Mouse (Mus musculus) midbrain, embryonic 11.5 days (tissue): ENCODE results near the gene Dnm1. TPM values are rescaled to one million over a fixed set of nuclear protein-coding genes. Genes with fewer than 3 reads are reported as not detected.
"Not testable (repeated sequence)": the region's sequence is repeated elsewhere in the genome, so short reads cannot be mapped to it uniquely, and the experiment has no call there.

Experiments
- ATAC-seq: fragments of 200-750 bp; cut with Nextera tagmentation; 2 replicates; pipeline ENCODE4 v1.8.0; 2017; ENCODE audit warnings: moderate TSS enrichment, moderate library complexity; ENCODE audit not compliant: low FRiP score
- DNase-seq: peaks from one replicate; pipeline ENCODE4 v3.0.0; 2015; ENCODE audit warnings: low spot score; ENCODE audit errors: missing footprints
- H3K27ac ChIP-seq: fragments of 300-500 bp; sonication (generic); 2 replicates; pipeline ENCODE4 v1.5.1; 2014; ENCODE audit warnings: low read depth, low read length
- H3K27me3 ChIP-seq: fragments of 300-500 bp; sonication (generic); 2 replicates; pipeline ENCODE4 v1.6.1; 2014; ENCODE audit warnings: mild to moderate bottlenecking, low read length, moderate library complexity, mixed read lengths; ENCODE audit not compliant: control insufficient read depth, insufficient read depth
- H3K36me3 ChIP-seq: fragments of 300-500 bp; sonication (generic); 2 replicates; pipeline ENCODE4 v1.6.1; 2014; ENCODE audit warnings: mild to moderate bottlenecking, low read length, moderate library complexity, mixed read lengths; ENCODE audit not compliant: control insufficient read depth, insufficient read depth
- H3K4me1 ChIP-seq: fragments of 300-500 bp; sonication (generic); 2 replicates; pipeline ENCODE4 v1.6.1; 2014; ENCODE audit warnings: low read length; ENCODE audit not compliant: control insufficient read depth, insufficient read depth
- H3K4me2 ChIP-seq: fragments of 300-500 bp; sonication (generic); 2 replicates; pipeline ENCODE4 v1.6.1; 2014; ENCODE audit warnings: mild to moderate bottlenecking, moderate library complexity
- H3K4me3 ChIP-seq: fragments of 300-500 bp; sonication (generic); 2 replicates; pipeline ENCODE4 v1.5.1; 2014; ENCODE audit warnings: low read depth, low read length
- H3K9ac ChIP-seq: fragments of 300-500 bp; sonication (generic); 2 replicates; pipeline ENCODE4 v1.6.1; 2014; ENCODE audit warnings: low read length
- H3K9me3 ChIP-seq: fragments of 300-500 bp; sonication (generic); 2 replicates; pipeline ENCODE4 v1.6.1; 2016; ENCODE audit warnings: low read length; ENCODE audit not compliant: control insufficient read depth
- WGBS: fragments of 180-500 bp; shearing (Covaris S2); extraction: QIAGEN DNeasy Blood & Tissue Kit; methylation state at CpG from one replicate; pipeline ENCODE4 v1.1.7; 2014; 5-methylcytosine and 5-hydroxymethylcytosine counted together
- polyA plus RNA-seq: library from polyadenylated mRNA; unstranded; fragments of >200 nt; fragmentation: Nextera tagmentation; extraction: Ambion mirVana; gene quantifications from 2 replicates; pipeline ENCODE4 v1.2.1, GENCODE M21; 2014

Gene Dnm1
- polyA plus RNA-seq, 1 experiment from 2014 or later = 13.8 TPM

GRCm38 (mm10) chr2:32367315-32367714 is 14.2 kb upstream of the Dnm1 start:
- H3K9me3 ChIP-seq = no peaks in the 10 kb centered on the region
- no peaks in the 10 kb centered on the region for H3K27me3 ChIP-seq
- H3K9ac ChIP-seq = no peak overlapping the region
- H3K4me1 ChIP-seq = peaks cover 7% of the 10 kb centered on the region
- no peak overlapping the region for H3K4me3 ChIP-seq
- WGBS = 92% methylated on average over 5 of the region's 5 CpGs
- no peak overlapping the region for H3K4me2 ChIP-seq
- ATAC-seq (no peak), DNase-seq (no peak)
- peaks cover 22% of the 10 kb centered on the region for H3K36me3 ChIP-seq
- H3K27ac ChIP-seq = no peak overlapping the region

- WGBS = 89% methylated on average over 8 of the region's 8 CpGs
- Histone ChIP-seq H3K27ac (no peak overlapping the region), H3K9ac (peak overlapping the region; percentile 93), H3K9me3 (no peaks in the 10 kb centered on the region), H3K27me3 (peaks cover 7% of the 10 kb centered on the region; the same call in 1 of the 2 replicates), H3K36me3 (peaks cover 7% of the 10 kb centered on the region), H3K4me2 (peak overlapping the region; percentile 90; the same call in 1 of the 2 replicates), H3K4me1 (peaks cover 13% of the 10 kb centered on the region), H3K4me3 (no peak overlapping the region; the same call in 1 of the 2 replicates)
- ATAC-seq = no peak
- no peak for DNase-seq
Measured at GRCm38 (mm10) chr2:32364121-32364520, 11.0 kb upstream of the Dnm1 start.

GRCm38 (mm10) chr2:32363376-32364106 is 10.4 kb upstream of the Dnm1 start:
- DNase-seq (peak; percentile 89), ATAC-seq (peak; percentile 31; the same call in 1 of the 2 replicates)
- peaks cover 7% of the 10 kb centered on the region; the same call in 1 of the 2 replicates for H3K27me3 ChIP-seq
- peak overlapping the region; percentile 64 for H3K27ac ChIP-seq
- peak overlapping the region; percentile 90 for H3K4me2 ChIP-seq
- peak overlapping the region; percentile 79 for H3K4me3 ChIP-seq
- WGBS = 12% methylated on average over 19 of the region's 19 CpGs
- peaks cover 13% of the 10 kb centered on the region for H3K4me1 ChIP-seq
- peaks cover 7% of the 10 kb centered on the region for H3K36me3 ChIP-seq
- H3K9ac ChIP-seq = peak overlapping the region; percentile 93
- no peaks in the 10 kb centered on the region for H3K9me3 ChIP-seq

- peaks cover 13% of the 10 kb centered on the region for H3K4me1 ChIP-seq
- peak overlapping the region; percentile 90 for H3K4me2 ChIP-seq
- peak; percentile 100 for DNase-seq
- peak overlapping the region; percentile 64 for H3K27ac ChIP-seq
- under 1% methylated on average over 53 of the region's 53 CpGs for WGBS
- H3K36me3 ChIP-seq = peaks cover 7% of the 10 kb centered on the region
- peak overlapping the region; percentile 93 for H3K9ac ChIP-seq
- H3K4me3 ChIP-seq = peak overlapping the region; percentile 79
- ATAC-seq = peak; percentile 81
- H3K27me3 ChIP-seq = peaks cover 7% of the 10 kb centered on the region; the same call in 1 of the 2 replicates
- no peaks in the 10 kb centered on the region for H3K9me3 ChIP-seq
Measured at GRCm38 (mm10) chr2:32362817-32363340, 9.7 kb upstream of the Dnm1 start.

GRCm38 (mm10) chr2:32362274-32362673 is 9.1 kb upstream of the Dnm1 start:
- not testable (repeated sequence) for H3K27ac ChIP-seq, ATAC-seq, DNase-seq, H3K27me3 ChIP-seq, H3K9me3 ChIP-seq, H3K36me3 ChIP-seq
- Histone ChIP-seq H3K4me2 (peak overlapping the region; percentile 90), H3K4me3 (peak overlapping the region; percentile 79), H3K4me1 (peaks cover 13% of the 10 kb centered on the region), H3K9ac (peak overlapping the region; percentile 93)
- 45% methylated on average over 5 of the region's 5 CpGs for WGBS

GRCm38 (mm10) chr2:32361437-32361836 is 8.3 kb upstream of the Dnm1 start:
- ATAC-seq (peak; percentile 71), DNase-seq (peak; percentile 94)
- WGBS = 2% methylated on average over 24 of the region's 24 CpGs
- Histone ChIP-seq H3K4me1 (peaks cover 13% of the 10 kb centered on the region), H3K27me3 (peaks cover 7% of the 10 kb centered on the region; the same call in 1 of the 2 replicates), H3K27ac (no peak overlapping the region), H3K4me2 (peak overlapping the region; percentile 55), H3K9me3 (no peaks in the 10 kb centered on the region), H3K9ac (peak overlapping the region; percentile 32; the same call in 1 of the 2 replicates), H3K36me3 (peaks cover 7% of the 10 kb centered on the region), H3K4me3 (peak overlapping the region; percentile 24)

GRCm38 (mm10) chr2:32360741-32361140 is 7.6 kb upstream of the Dnm1 start:
- no peak for ATAC-seq

GRCm38 (mm10) chr2:32358381-32358780 is 5.2 kb upstream of the Dnm1 start:
- no peak overlapping the region for H3K27ac ChIP-seq
- ATAC-seq (no peak), DNase-seq (no peak)
- H3K4me3 ChIP-seq = no peak overlapping the region
- H3K36me3 ChIP-seq = no peaks in the 10 kb centered on the region
- H3K4me2 ChIP-seq = no peak overlapping the region
- peaks cover 7% of the 10 kb centered on the region; the same call in 1 of the 2 replicates for H3K27me3 ChIP-seq
- no peaks in the 10 kb centered on the region for H3K9me3 ChIP-seq
- H3K9ac ChIP-seq = no peak overlapping the region
- WGBS = 72% methylated on average over 10 of the region's 10 CpGs
- H3K4me1 ChIP-seq = peaks cover 6% of the 10 kb centered on the region

More at GRCm38 (mm10) chr2:32360741-32361140, 7.6 kb upstream of the Dnm1 start:
- Histone ChIP-seq H3K4me1 (peaks cover 13% of the 10 kb centered on the region), H3K4me2 (peak overlapping the region; percentile 55), H3K36me3 (peaks cover 7% of the 10 kb centered on the region), H3K9ac (no peak overlapping the region), H3K27me3 (peaks cover 7% of the 10 kb centered on the region; the same call in 1 of the 2 replicates), H3K9me3 (no peaks in the 10 kb centered on the region), H3K27ac (no peak overlapping the region), H3K4me3 (peak overlapping the region; percentile 24)
- 4% methylated on average over 14 of the region's 14 CpGs for WGBS
- DNase-seq = peak; percentile 96

GRCm38 (mm10) chr2:32357710-32358109 is 4.6 kb upstream of the Dnm1 start:
- no peak overlapping the region for H3K4me3 ChIP-seq
- H3K27ac ChIP-seq = no peak overlapping the region
- H3K4me2 ChIP-seq = no peak overlapping the region
- ATAC-seq (no peak), DNase-seq (no peak)
- H3K27me3 ChIP-seq = peaks cover 7% of the 10 kb centered on the region
- 78% methylated on average over 3 of the region's 3 CpGs for whole genome bisulfite sequencing
- H3K9me3 ChIP-seq = no peaks in the 10 kb centered on the region
- peaks cover 8% of the 10 kb centered on the region for H3K4me1 ChIP-seq
- no peaks in the 10 kb centered on the region for H3K36me3 ChIP-seq
- no peak overlapping the region for H3K9ac ChIP-seq
